Mouse (Mus musculus) liver, embryonic 11.5 days (tissue): Measurements from ENCODE around the gene Ccdc38. TPM values are rescaled to one million over a fixed set of nuclear protein-coding genes. Genes with fewer than 3 reads are reported as not detected.

ENCODE experiments used
- ATAC-seq: fragments of 200-750 bp; cut with Nextera tagmentation; replicated peaks from 2 replicates; pipeline ENCODE4 v1.8.0; 2017; ENCODE audit warnings: moderate number of reproducible peaks, mild to moderate bottlenecking, moderate TSS enrichment, moderate library complexity; ENCODE audit not compliant: low FRiP score
- DNase-seq: peaks from one replicate; pipeline ENCODE4 v3.0.0-alpha.2; 2017; ENCODE audit warnings: low spot score
- H3K27ac ChIP-seq: fragments of 300-500 bp; sonication (generic); 2 replicates; pipeline ENCODE4 v1.5.1; 2014; ENCODE audit warnings: mild to moderate bottlenecking, low read depth, low read length, control low read depth
- H3K27me3 ChIP-seq: fragments of 300-500 bp; sonication (generic); replicated peaks from 2 replicates; pipeline ENCODE4 v1.6.1; 2014; ENCODE audit warnings: low read length, mixed read lengths; ENCODE audit not compliant: control insufficient read depth, insufficient read depth
- H3K36me3 ChIP-seq: fragments of 300-500 bp; sonication (generic); 2 replicates; pipeline ENCODE4 v1.6.1; 2014; ENCODE audit warnings: mild to moderate bottlenecking, low read length, moderate library complexity, mixed read lengths; ENCODE audit not compliant: control insufficient read depth, insufficient read depth
- H3K4me1 ChIP-seq: fragments of 300-500 bp; sonication (generic); replicated peaks from 2 replicates; pipeline ENCODE4 v1.6.1; 2014; ENCODE audit warnings: low read length, mixed read lengths; ENCODE audit not compliant: control insufficient read depth, insufficient read depth
- H3K4me2 ChIP-seq: fragments of 300-500 bp; sonication (generic); 2 replicates; pipeline ENCODE4 v1.6.1; 2014; ENCODE audit warnings: mild to moderate bottlenecking, control low read depth, moderate library complexity
- H3K4me3 ChIP-seq: fragments of 300-500 bp; sonication (generic); 2 replicates; pipeline ENCODE4 v1.5.1; 2014; ENCODE audit warnings: low read depth, low read length, control low read depth
- H3K9ac ChIP-seq: fragments of 300-500 bp; sonication (generic); 2 replicates; pipeline ENCODE4 v1.6.1; 2014; ENCODE audit warnings: low read depth, low read length, control low read depth
- H3K9me3 ChIP-seq: fragments of 300-500 bp; sonication (generic); 2 replicates; pipeline ENCODE4 v1.6.1; 2016; ENCODE audit warnings: low read length, inconsistent platforms, mixed read lengths; ENCODE audit not compliant: control insufficient read depth
- WGBS: fragments of 180-500 bp; shearing (Covaris S2); extraction: QIAGEN DNeasy Blood & Tissue Kit; methylation state at CpG from one replicate; pipeline ENCODE4 v1.1.7; 2014; 5-methylcytosine and 5-hydroxymethylcytosine counted together
- polyA plus RNA-seq: library from polyadenylated mRNA; unstranded; fragments of >200 nt; fragmentation: Nextera tagmentation; extraction: Ambion mirVana; gene quantifications from 2 replicates; pipeline ENCODE4 v1.2.1, GENCODE M21; 2014

The Ccdc38 gene
- 0.32 and 0.38 TPM in 2 replicates for polyA plus RNA-seq

GRCm38 (mm10) chr10:93540431-93541210 is at the start of gene Ccdc38:
Ccdc38 (plus strand) TSS chr10:93540632.
- ATAC-seq: peak; percentile 2; the same call in 1 of the 2 replicates
- H3K4me1 ChIP-seq: peaks cover 8% of the 10 kb centered on the region
- WGBS: 62% methylated on average over 17 of the region's 17 CpGs
- DNase-seq: no peak
- H3K9me3 ChIP-seq: no peaks in the 10 kb centered on the region
- peak within 1 kb of the TSS; percentile 40 for H3K4me3 ChIP-seq
- no peaks in the 10 kb centered on the region for H3K36me3 ChIP-seq
- H3K27ac ChIP-seq: no peak within 1 kb of the TSS
- H3K27me3 ChIP-seq: peaks cover 2% of the 10 kb centered on the region; the same call in 1 of the 2 replicates
- H3K9ac ChIP-seq: peak within 1 kb of the TSS; percentile 17
- peak within 1 kb of the TSS; percentile 65 for H3K4me2 ChIP-seq

- no peaks in the 10 kb centered on the region for H3K4me1 ChIP-seq
- ATAC-seq: no peak
- 67% methylated on average over 10 of the region's 10 CpGs for WGBS
- no peak overlapping the region for H3K4me3 ChIP-seq
- H3K27ac ChIP-seq: no peak overlapping the region
- no peak overlapping the region for H3K4me2 ChIP-seq
- H3K36me3 ChIP-seq: no peaks in the 10 kb centered on the region
- no peaks in the 10 kb centered on the region for H3K9me3 ChIP-seq
- no peak for DNase-seq
- no peaks in the 10 kb centered on the region for H3K27me3 ChIP-seq
- H3K9ac ChIP-seq: no peak overlapping the region
Observed at GRCm38 (mm10) chr10:93500864-93501263, 39.6 kb upstream of the Ccdc38 start.

- WGBS: 81% methylated on average over 10 of the region's 10 CpGs
- no peaks in the 10 kb centered on the region for H3K9me3 ChIP-seq
- H3K4me2 ChIP-seq: no peak overlapping the region
- H3K4me1 ChIP-seq: no peaks in the 10 kb centered on the region
- ATAC-seq (no peak), DNase-seq (no peak)
- H3K4me3 ChIP-seq: no peak overlapping the region
- no peak overlapping the region for H3K27ac ChIP-seq
- H3K9ac ChIP-seq: no peak overlapping the region
- H3K36me3 ChIP-seq: no peaks in the 10 kb centered on the region
- no peaks in the 10 kb centered on the region for H3K27me3 ChIP-seq
Observed at GRCm38 (mm10) chr10:93501346-93501745, 39.1 kb upstream of the Ccdc38 start.

- 83% methylated on average over 7 of the region's 7 CpGs for WGBS
- Histone ChIP-seq H3K9me3 (no peaks in the 10 kb centered on the region), H3K27ac (no peak overlapping the region), H3K4me1 (no peaks in the 10 kb centered on the region), H3K4me2 (no peak overlapping the region), H3K36me3 (no peaks in the 10 kb centered on the region), H3K9ac (no peak overlapping the region), H3K4me3 (no peak overlapping the region), H3K27me3 (no peaks in the 10 kb centered on the region)
- ATAC-seq (no peak), DNase-seq (no peak)
Observed at GRCm38 (mm10) chr10:93508383-93508970, 32.0 kb upstream of the Ccdc38 start.

GRCm38 (mm10) chr10:93509532-93510153 is 30.8 kb upstream of the Ccdc38 start:
- H3K9ac ChIP-seq: no peak overlapping the region
- no peaks in the 10 kb centered on the region for H3K9me3 ChIP-seq
- H3K4me1 ChIP-seq: no peaks in the 10 kb centered on the region
- H3K36me3 ChIP-seq: no peaks in the 10 kb centered on the region
- WGBS: 81% methylated on average over 15 of the region's 15 CpGs
- ATAC-seq: no peak
- H3K27ac ChIP-seq: no peak overlapping the region
- no peak overlapping the region for H3K4me3 ChIP-seq
- no peak overlapping the region for H3K4me2 ChIP-seq
- no peaks in the 10 kb centered on the region for H3K27me3 ChIP-seq
- no peak for DNase-seq

GRCm38 (mm10) chr10:93515419-93515818 is 25.0 kb upstream of the Ccdc38 start:
- no peak for DNase-seq
- H3K4me2 ChIP-seq: no peak overlapping the region
- WGBS: 40% methylated on average over 1 of the region's 1 CpGs

GRCm38 (mm10) chr10:93515927-93516326 is 24.5 kb upstream of the Ccdc38 start:
- Histone ChIP-seq H3K9ac (no peak overlapping the region), H3K27ac (no peak overlapping the region), H3K36me3 (no peaks in the 10 kb centered on the region), H3K4me1 (no peaks in the 10 kb centered on the region), H3K4me3 (no peak overlapping the region), H3K9me3 (no peaks in the 10 kb centered on the region), H3K27me3 (no peaks in the 10 kb centered on the region), H3K4me2 (no peak overlapping the region)
- DNase-seq (no peak), ATAC-seq (no peak)
- 77% methylated on average over 12 of the region's 12 CpGs for WGBS

More at GRCm38 (mm10) chr10:93515419-93515818, 25.0 kb upstream of the Ccdc38 start:
- no peaks in the 10 kb centered on the region for H3K36me3 ChIP-seq
- no peaks in the 10 kb centered on the region for H3K4me1 ChIP-seq
- no peaks in the 10 kb centered on the region for H3K9me3 ChIP-seq
- H3K9ac ChIP-seq: no peak overlapping the region
- no peak for ATAC-seq
- no peak overlapping the region for H3K4me3 ChIP-seq
- H3K27ac ChIP-seq: no peak overlapping the region
- H3K27me3 ChIP-seq: no peaks in the 10 kb centered on the region

- H3K27ac ChIP-seq: no peak overlapping the region
- H3K4me1 ChIP-seq: no peaks in the 10 kb centered on the region
- no peak for DNase-seq
Observed at GRCm38 (mm10) chr10:93517754-93518153, 22.7 kb upstream of the Ccdc38 start.

More at GRCm38 (mm10) chr10:93517754-93518153, 22.7 kb upstream of the Ccdc38 start:
- no peak overlapping the region for H3K4me3 ChIP-seq
- no peaks in the 10 kb centered on the region for H3K27me3 ChIP-seq
- H3K4me2 ChIP-seq: no peak overlapping the region
- no peak overlapping the region for H3K9ac ChIP-seq
- peak; percentile 77 for ATAC-seq
- no peaks in the 10 kb centered on the region for H3K9me3 ChIP-seq
- WGBS: 42% methylated on average over 4 of the region's 4 CpGs
- H3K36me3 ChIP-seq: no peaks in the 10 kb centered on the region
